Mouse (Mus musculus) kidney, postnatal 10 days (tissue): ENCODE measurements around the gene Pip4p1.
A peak's percentile ranks its signal among the peaks of the same experiment; 100 is the strongest.
"Not testable (repeated sequence)": the region's sequence is repeated elsewhere in the genome, so short reads cannot be mapped to it uniquely, and the experiment has no call there.

Experiments used
- DNase-seq: peaks from one replicate; pipeline ENCODE4 v3.0.0; 2021; ENCODE audit warnings: mixed read lengths

Gene Pip4p1

GRCm38 (mm10) chr14:50930754-50931492 is at the start of gene Pip4p1, which contains the start of gene Pnp:
Gene Pip4p1 (minus strand): TSS chr14:50930856.
Gene Pnp (plus strand): TSS chr14:50931082.
- peak; percentile 100 for DNase-seq

GRCm38 (mm10) chr14:50979631-50980030 is 49.0 kb upstream of the Pip4p1 start:
- DNase-seq: peak; percentile 32

GRCm38 (mm10) chr14:50978451-50978850 is 47.8 kb upstream of the Pip4p1 start:
- DNase-seq: not testable (repeated sequence)

- peak; percentile 58 for DNase-seq
Measured at GRCm38 (mm10) chr14:50976674-50977073, 46.0 kb upstream of the Pip4p1 start.

GRCm38 (mm10) chr14:50975001-50975400 is 44.3 kb upstream of the Pip4p1 start:
- no peak for DNase-seq

GRCm38 (mm10) chr14:50973700-50974099 is 43.0 kb upstream of the Pip4p1 start:
- DNase-seq: no peak

GRCm38 (mm10) chr14:50973054-50973453 is 42.4 kb upstream of the Pip4p1 start:
- DNase-seq: not testable (repeated sequence)

GRCm38 (mm10) chr14:50970822-50971221 is 40.2 kb upstream of the Pip4p1 start:
- no peak for DNase-seq

GRCm38 (mm10) chr14:50969558-50970544 is 39.2 kb upstream of the Pip4p1 start:
- DNase-seq: no peak

GRCm38 (mm10) chr14:50969041-50969440 is 38.4 kb upstream of the Pip4p1 start:
- no peak for DNase-seq

GRCm38 (mm10) chr14:50968216-50968980 is 37.7 kb upstream of the Pip4p1 start:
- no peak for DNase-seq

- not testable (repeated sequence) for DNase-seq
Measured at GRCm38 (mm10) chr14:50958289-50958995, 27.8 kb upstream of the Pip4p1 start.

- DNase-seq: not testable (repeated sequence)
Measured at GRCm38 (mm10) chr14:50957146-50957545, 26.5 kb upstream of the Pip4p1 start.

GRCm38 (mm10) chr14:50956724-50957123 is 26.1 kb upstream of the Pip4p1 start:
- DNase-seq: not testable (repeated sequence)

- DNase-seq: peak; percentile 72
Measured at GRCm38 (mm10) chr14:50955942-50956508, 25.4 kb upstream of the Pip4p1 start, which contains the start of gene Pnp2. Gene Pnp2 (plus strand): TSS chr14:50955992.

- no peak for DNase-seq
Measured at GRCm38 (mm10) chr14:50955487-50955886, 24.8 kb upstream of the Pip4p1 start.

GRCm38 (mm10) chr14:50945526-50945925 is 14.9 kb upstream of the Pip4p1 start:
- not testable (repeated sequence) for DNase-seq

GRCm38 (mm10) chr14:50945081-50945480 is 14.4 kb upstream of the Pip4p1 start:
- not testable (repeated sequence) for DNase-seq

GRCm38 (mm10) chr14:50944668-50945033 is 14.0 kb upstream of the Pip4p1 start:
- DNase-seq: not testable (repeated sequence)

GRCm38 (mm10) chr14:50943932-50944667 is 13.4 kb upstream of the Pip4p1 start, which contains the start of gene Gm49342:
Gene Gm49342 (plus strand): TSS chr14:50944517.
- DNase-seq: peak; percentile 95

GRCm38 (mm10) chr14:50938940-50939339 is 8.3 kb upstream of the Pip4p1 start:
- no peak for DNase-seq
